Mouse (Mus musculus) hindbrain, embryonic 11.5 days (tissue): ENCODE data around the gene Rhbdf2. TPM values are rescaled to one million over a fixed set of nuclear protein-coding genes. Genes with fewer than 3 reads are reported as not detected.

ENCODE experiments used
- ATAC-seq: fragments of 200-750 bp; cut with Nextera tagmentation; 2 replicates; pipeline ENCODE4 v1.8.0; 2017; ENCODE audit warnings: mild to moderate bottlenecking, moderate TSS enrichment, moderate library complexity; ENCODE audit not compliant: low FRiP score
- DNase-seq: peaks from one replicate; pipeline ENCODE4 v3.0.0-alpha.2; 2015; ENCODE audit warnings: low spot score
- H3K27ac ChIP-seq: fragments of 300-500 bp; sonication (generic); 2 replicates; pipeline ENCODE4 v1.5.1; 2014; ENCODE audit warnings: mild to moderate bottlenecking, low read depth, low read length
- H3K27me3 ChIP-seq: fragments of 300-500 bp; sonication (generic); 2 replicates; pipeline ENCODE4 v1.6.1; 2014; ENCODE audit warnings: mild to moderate bottlenecking, low read length, moderate library complexity, mixed read lengths; ENCODE audit not compliant: control insufficient read depth, insufficient read depth
- H3K36me3 ChIP-seq: fragments of 300-500 bp; sonication (generic); 2 replicates; pipeline ENCODE4 v1.6.1; 2014; ENCODE audit warnings: mild to moderate bottlenecking, low read length, moderate library complexity, mixed read lengths; ENCODE audit not compliant: control insufficient read depth, insufficient read depth
- H3K4me1 ChIP-seq: fragments of 300-500 bp; sonication (generic); replicated peaks from 2 replicates; pipeline ENCODE4 v1.6.1; 2014; ENCODE audit warnings: low read length, mixed read lengths; ENCODE audit not compliant: control insufficient read depth, insufficient read depth
- H3K4me2 ChIP-seq: fragments of 300-500 bp; sonication (generic); replicated peaks from 2 replicates; pipeline ENCODE4 v1.6.1; 2014; ENCODE audit warnings: mild to moderate bottlenecking, low read depth, low read length
- H3K4me3 ChIP-seq: fragments of 300-500 bp; sonication (generic); 2 replicates; pipeline ENCODE4 v1.5.1; 2014; ENCODE audit warnings: low read depth, low read length
- H3K9ac ChIP-seq: fragments of 300-500 bp; sonication (generic); 2 replicates; pipeline ENCODE4 v1.6.1; 2014; ENCODE audit warnings: low read depth, low read length
- H3K9me3 ChIP-seq: fragments of 300-500 bp; sonication (generic); 2 replicates; pipeline ENCODE4 v1.6.1; 2016; ENCODE audit warnings: low read length; ENCODE audit not compliant: control insufficient read depth
- WGBS: fragments of 180-500 bp; shearing (Covaris S2); extraction: QIAGEN DNeasy Blood & Tissue Kit; methylation state at CpG from one replicate; pipeline ENCODE4 v1.1.7; 2014; 5-methylcytosine and 5-hydroxymethylcytosine counted together
- polyA plus RNA-seq: library from polyadenylated mRNA; unstranded; fragments of >200 nt; fragmentation: Nextera tagmentation; extraction: Ambion mirVana; gene quantifications from 2 replicates; pipeline ENCODE4 v1.2.1, GENCODE M21; 2014

The Rhbdf2 gene
- polyA plus RNA-seq, 1 experiment from 2014 or later: 2.1 TPM

GRCm38 (mm10) chr11:116552194-116552593 is 74.6 kb downstream of the Rhbdf2 start:
- Histone ChIP-seq H3K9ac (no peak overlapping the region), H3K4me1 (peaks cover 4% of the 10 kb centered on the region; the same call in 1 of the 2 replicates), H3K27ac (no peak overlapping the region), H3K4me3 (no peak overlapping the region), H3K36me3 (no peaks in the 10 kb centered on the region), H3K4me2 (no peak overlapping the region), H3K27me3 (no peaks in the 10 kb centered on the region), H3K9me3 (no peaks in the 10 kb centered on the region)
- DNase-seq (no peak), ATAC-seq (no peak)
- WGBS: 97% methylated on average over 1 of the region's 1 CpGs

- no peak overlapping the region for H3K9ac ChIP-seq
- no peaks in the 10 kb centered on the region for H3K27me3 ChIP-seq
- H3K4me2 ChIP-seq: no peak overlapping the region
- H3K4me3 ChIP-seq: no peak overlapping the region
- H3K4me1 ChIP-seq: peaks cover 4% of the 10 kb centered on the region; the same call in 1 of the 2 replicates
- WGBS: 83% methylated on average over 7 of the region's 7 CpGs
- H3K27ac ChIP-seq: no peak overlapping the region
- ATAC-seq: no peak
- DNase-seq: no peak
- H3K36me3 ChIP-seq: peaks cover 4% of the 10 kb centered on the region; the same call in 1 of the 2 replicates
- H3K9me3 ChIP-seq: no peaks in the 10 kb centered on the region
Observed at GRCm38 (mm10) chr11:116550748-116551147, 76.1 kb downstream of the Rhbdf2 start.

DNA sequence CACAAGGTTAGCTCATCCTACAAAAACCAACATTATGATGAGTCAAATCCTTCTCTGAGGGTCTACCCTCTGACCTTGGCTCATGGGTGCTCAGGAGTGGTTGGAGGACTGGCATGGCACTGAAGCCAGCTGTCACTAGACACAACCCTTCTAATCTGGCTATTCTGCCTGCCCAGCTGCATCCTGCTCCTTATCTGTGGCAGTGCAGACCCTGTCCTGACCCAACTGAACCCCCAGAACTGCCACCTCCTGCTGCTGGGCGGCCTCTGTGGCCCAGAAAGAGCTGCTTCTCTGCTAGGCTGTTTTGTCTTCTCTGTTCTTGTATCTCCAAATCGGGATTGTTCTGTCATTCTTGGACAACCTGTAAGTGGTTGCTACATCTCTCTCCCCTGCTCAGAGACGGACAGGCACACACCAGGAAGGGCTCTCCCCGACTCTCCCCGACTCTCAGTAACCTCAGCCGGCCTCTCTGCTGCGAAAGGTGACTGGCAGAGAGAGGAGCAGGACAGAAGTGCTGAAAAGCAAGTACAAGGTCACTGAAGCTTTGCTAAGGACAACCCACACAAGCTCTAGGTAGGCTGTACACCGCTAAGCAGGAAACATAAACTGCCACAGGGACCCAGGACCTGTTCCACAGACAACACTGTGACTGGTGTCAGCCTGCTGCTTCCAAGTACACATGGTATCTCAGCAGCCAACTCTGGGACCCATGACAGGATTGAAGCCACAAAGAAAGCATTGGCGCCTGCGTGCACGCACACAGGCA is 77.4 kb downstream of the Rhbdf2 start:
- 90% methylated on average over 11 of the region's 11 CpGs for WGBS
- H3K4me1 ChIP-seq: peaks cover 4% of the 10 kb centered on the region; the same call in 1 of the 2 replicates
- no peak overlapping the region for H3K9ac ChIP-seq
- no peaks in the 10 kb centered on the region for H3K27me3 ChIP-seq
- H3K27ac ChIP-seq: no peak overlapping the region
- H3K4me2 ChIP-seq: no peak overlapping the region
- ATAC-seq (no peak), DNase-seq (no peak)
- H3K4me3 ChIP-seq: no peak overlapping the region
- peaks cover 11% of the 10 kb centered on the region; the same call in 1 of the 2 replicates for H3K36me3 ChIP-seq
- no peaks in the 10 kb centered on the region for H3K9me3 ChIP-seq

- WGBS: 96% methylated on average over 9 of the region's 9 CpGs
- peaks cover 15% of the 10 kb centered on the region for H3K36me3 ChIP-seq
- no peaks in the 10 kb centered on the region for H3K27me3 ChIP-seq
- H3K27ac ChIP-seq: no peak overlapping the region
- no peaks in the 10 kb centered on the region for H3K9me3 ChIP-seq
- no peak overlapping the region for H3K9ac ChIP-seq
- ATAC-seq (no peak), DNase-seq (no peak)
- H3K4me2 ChIP-seq: no peak overlapping the region
- no peaks in the 10 kb centered on the region for H3K4me1 ChIP-seq
- no peak overlapping the region for H3K4me3 ChIP-seq
Observed at GRCm38 (mm10) chr11:116548780-116549179, 78.0 kb downstream of the Rhbdf2 start.

Other genes starting within 250 kb of the Rhbdf2 start
- 16.0 and 23.1 TPM in 2 replicates for gene Rnf157, start 214.0 kb downstream of the Rhbdf2 start, polyA plus RNA-seq
- 77.9 and 81.2 TPM in 2 replicates for gene Ubald2, start 192.9 kb downstream of the Rhbdf2 start, polyA plus RNA-seq
- 0.17 TPM in 1 of 2 replicates, not detected in the other for gene Qrich2, start 160.8 kb downstream of the Rhbdf2 start, polyA plus RNA-seq
- gene Prpsap1, start 132.8 kb downstream of the Rhbdf2 start, polyA plus RNA-seq: 164 and 169 TPM in 2 replicates
- gene Sphk1, start 96.1 kb downstream of the Rhbdf2 start, polyA plus RNA-seq: 8.1 and 10.0 TPM in 2 replicates
- 17.5 and 18.8 TPM in 2 replicates for gene Ube2o, start 45.6 kb downstream of the Rhbdf2 start, polyA plus RNA-seq
- not detected in 2 replicates for gene Aanat, start 40.6 kb downstream of the Rhbdf2 start, polyA plus RNA-seq
- 0.32 and 0.43 TPM in 2 replicates for gene Prcd, start 26.5 kb upstream of the Rhbdf2 start, polyA plus RNA-seq
- 2.4 and 2.8 TPM in 2 replicates for gene Cygb, start 27.3 kb upstream of the Rhbdf2 start, polyA plus RNA-seq
- not detected in 2 replicates for gene St6galnac1, start 148.5 kb upstream of the Rhbdf2 start, polyA plus RNA-seq
- 57.9 and 61.8 TPM in 2 replicates for gene Mxra7, start 201.0 kb upstream of the Rhbdf2 start, polyA plus RNA-seq
- 61.6 and 70.6 TPM in 2 replicates for gene Mettl23, start 216.3 kb upstream of the Rhbdf2 start, polyA plus RNA-seq
- 88.8 and 91.3 TPM in 2 replicates for gene Jmjd6, start 216.4 kb upstream of the Rhbdf2 start, polyA plus RNA-seq
- gene Mfsd11, start 225.4 kb upstream of the Rhbdf2 start, polyA plus RNA-seq: 37.0 and 38.6 TPM in 2 replicates
- gene Srsf2, start 226.1 kb upstream of the Rhbdf2 start, polyA plus RNA-seq: 935 and 944 TPM in 2 replicates